Mouse (Mus musculus) urinary bladder, postnatal 25 days (tissue): ENCODE results near the gene Sumo2.
"Not testable (repeated sequence)": the region's sequence is repeated elsewhere in the genome, so short reads cannot be mapped to it uniquely, and the experiment has no call there.

Source experiments
- DNase-seq: peaks from one replicate; pipeline ENCODE4 v3.0.0; 2022; ENCODE audit warnings: low spot score

Sumo2 gene

DNA sequence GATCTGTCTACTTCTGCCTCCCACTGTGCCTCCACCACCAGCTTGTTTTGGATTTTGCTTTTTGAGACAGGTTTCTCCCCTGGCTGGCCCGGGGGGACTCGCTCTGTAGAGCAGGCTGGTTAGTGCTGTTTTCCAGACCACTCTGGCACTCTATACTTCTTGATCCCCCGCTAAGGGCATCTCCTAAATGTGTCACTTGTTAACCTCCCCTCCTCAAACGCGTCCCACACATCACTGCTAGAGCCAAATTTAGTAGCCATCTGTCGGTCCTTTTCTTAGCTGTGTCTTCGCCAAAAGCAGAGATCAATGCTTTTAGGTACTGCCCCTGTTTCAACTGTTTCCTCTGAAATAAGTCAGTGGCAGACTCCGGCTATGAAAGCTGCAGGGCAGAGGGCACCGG, 17.4 kb downstream of the Sumo2 start:
- DNase-seq, result no peak

DNA sequence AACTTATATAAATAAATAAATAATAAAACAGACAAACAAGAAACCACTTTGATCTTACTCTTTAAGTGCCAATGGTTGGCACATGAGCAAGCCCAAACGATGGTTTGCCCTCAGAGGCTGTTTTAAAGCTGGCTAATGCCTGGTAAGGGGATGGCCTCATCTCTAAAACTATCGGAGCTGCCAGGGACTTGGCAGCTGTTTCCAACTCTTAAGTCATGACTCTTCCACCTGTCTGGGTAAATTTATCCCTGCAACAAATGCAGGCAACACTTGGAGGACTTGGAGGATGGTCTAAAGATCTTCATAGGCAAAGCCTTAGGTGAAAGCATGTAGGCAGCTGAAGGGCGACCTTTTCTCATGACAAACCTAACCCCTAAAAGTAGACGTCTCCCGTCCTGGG, 19.1 kb downstream of the Sumo2 start:
- no peak for DNase-seq

GRCm38 (mm10) chr11:115515021-115515420, 21.1 kb downstream of the Sumo2 start:
- DNase-seq, result no peak

DNA sequence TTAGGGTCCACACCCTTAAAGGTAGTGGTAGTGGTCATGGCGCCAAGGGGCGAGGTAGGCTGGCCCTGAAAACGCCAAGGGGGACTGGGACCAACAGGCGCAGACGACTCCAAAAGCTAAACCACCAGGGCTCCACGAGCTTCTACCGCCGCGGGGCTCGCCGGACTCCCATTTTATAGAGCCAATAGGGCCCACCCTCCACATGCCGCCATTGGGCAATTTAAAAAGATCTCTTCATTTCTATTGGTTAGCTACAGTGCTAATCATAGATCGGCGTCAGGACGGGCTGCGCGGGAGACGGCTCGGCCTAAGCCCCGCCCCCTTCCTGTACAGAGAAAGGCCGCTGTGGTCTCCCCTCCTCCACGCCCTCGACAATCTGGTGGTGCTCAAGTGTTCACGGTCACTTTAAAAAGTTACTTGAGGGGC, 21.8 kb downstream of the Sumo2 start, which contains the start of gene Jpt1:
Jpt1 (minus strand) TSS at position 150 of the 426 bp plus-strand sequence.
- DNase-seq, result peak; percentile 91

DNA sequence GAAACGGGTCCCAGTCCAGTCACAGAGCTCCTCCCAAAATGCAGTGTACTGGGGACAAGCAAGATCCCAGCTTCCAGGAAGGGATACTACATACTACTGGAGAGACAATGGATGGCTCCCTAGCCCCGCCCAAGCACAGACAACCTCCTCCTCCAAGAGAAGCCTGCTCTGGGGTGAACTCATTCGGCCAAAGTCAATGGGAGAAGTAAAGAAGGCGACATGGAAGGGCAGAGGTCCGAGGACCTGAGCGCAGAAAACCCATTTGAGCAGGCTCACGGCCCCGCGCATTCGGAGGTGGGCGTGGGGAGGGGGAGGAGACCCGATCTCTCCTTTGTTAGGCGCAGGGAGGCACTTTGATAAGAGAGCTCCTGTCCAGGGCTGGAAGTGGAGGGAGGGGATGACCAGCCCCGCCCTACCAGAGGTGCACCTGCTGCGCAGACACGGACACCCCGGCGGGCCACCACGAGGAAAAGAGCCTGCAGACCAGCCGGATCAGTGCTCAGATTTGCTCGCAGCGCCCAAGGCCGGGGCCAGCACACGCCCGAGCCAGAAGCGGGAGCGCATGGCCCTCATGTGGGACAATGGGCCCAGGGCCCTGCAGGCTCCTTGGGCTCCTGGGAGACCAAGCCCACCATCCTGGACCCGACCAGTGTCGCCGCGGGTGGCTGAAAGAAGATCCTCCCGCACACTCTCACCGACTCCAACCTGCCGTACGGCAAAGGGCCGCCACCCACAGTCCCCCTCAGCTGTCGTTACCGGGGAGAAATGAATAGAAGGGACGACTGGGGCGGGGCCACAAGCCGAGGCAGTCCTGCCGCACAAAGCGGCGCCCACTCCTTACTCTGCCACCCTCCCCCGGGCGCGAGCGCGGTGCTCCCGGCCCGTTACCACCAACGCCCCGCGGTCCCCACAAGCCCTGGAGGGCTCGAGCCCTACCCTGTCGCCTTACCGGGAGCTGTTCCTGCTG, 22.5 kb downstream of the Sumo2 start:
- DNase-seq, result peak; percentile 40

GRCm38 (mm10) chr11:115512407-115513183, 23.5 kb downstream of the Sumo2 start:
- DNase-seq, result no peak

GRCm38 (mm10) chr11:115512004-115512403, 24.1 kb downstream of the Sumo2 start:
- DNase-seq, result no peak

- no peak for DNase-seq
Observed at GRCm38 (mm10) chr11:115511121-115511520, 25.0 kb downstream of the Sumo2 start.

DNA sequence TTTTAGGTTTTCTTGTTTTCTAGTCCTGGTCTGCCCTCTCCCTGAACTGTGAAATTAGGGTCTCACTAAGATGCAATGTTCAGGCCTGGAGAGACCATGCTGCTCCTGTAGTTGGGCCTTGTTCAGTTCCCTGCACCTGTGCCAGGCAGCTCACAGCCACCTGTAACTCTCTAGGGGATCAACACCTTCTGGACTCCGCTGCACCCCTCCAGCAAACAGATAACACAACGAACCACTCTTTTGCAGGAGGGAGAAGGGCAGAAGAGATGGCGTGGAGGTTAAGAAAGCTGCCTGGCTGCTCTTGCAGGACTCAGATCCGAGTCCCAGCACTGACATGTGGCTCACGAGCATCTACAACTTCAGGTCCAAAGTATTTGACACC, 25.6 kb downstream of the Sumo2 start:
- no peak for DNase-seq

DNA sequence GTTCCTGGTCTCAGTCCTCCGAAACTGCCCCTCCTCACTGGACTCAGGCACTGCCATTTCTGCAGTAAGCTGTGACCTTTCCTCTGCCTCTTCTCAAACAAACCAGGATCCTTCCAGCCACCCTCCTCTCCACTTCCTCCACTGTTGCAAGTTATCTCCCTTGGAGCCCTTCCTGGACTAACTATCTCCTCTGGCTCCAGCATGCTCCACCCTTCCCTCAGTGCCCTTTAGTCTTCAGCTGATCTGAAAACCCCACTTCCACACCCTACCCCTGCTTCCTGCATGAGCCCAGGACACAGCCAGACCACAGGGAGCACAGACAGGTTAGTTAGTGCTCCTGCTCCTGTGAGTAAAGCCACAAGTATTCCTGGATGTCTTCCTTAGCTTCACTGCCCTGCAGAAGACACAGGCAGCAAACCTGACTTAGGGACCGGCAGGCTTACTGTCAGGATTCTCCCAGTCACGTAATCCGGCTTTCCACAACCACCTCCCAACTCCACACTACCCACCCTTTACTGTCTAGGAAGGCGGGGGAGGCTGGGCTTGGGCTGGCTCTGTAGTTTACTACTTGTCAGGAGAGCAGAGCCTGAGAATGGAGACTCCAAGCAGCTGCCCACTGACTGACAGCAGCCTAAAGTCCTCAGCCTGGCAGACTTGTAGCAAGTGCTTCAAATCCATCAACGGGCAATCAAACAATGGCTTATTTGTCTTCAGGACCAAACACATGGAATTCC, 26.1 kb downstream of the Sumo2 start:
- no peak for DNase-seq

- DNase-seq, result no peak
Observed at GRCm38 (mm10) chr11:115508061-115508460, 28.0 kb downstream of the Sumo2 start.

GRCm38 (mm10) chr11:115506586-115506985, 29.5 kb downstream of the Sumo2 start:
- DNase-seq, result no peak

GRCm38 (mm10) chr11:115502636-115503035, 33.4 kb downstream of the Sumo2 start:
- DNase-seq, result no peak

- not testable (repeated sequence) for DNase-seq
Observed at GRCm38 (mm10) chr11:115496559-115496958, 39.5 kb downstream of the Sumo2 start.

DNA sequence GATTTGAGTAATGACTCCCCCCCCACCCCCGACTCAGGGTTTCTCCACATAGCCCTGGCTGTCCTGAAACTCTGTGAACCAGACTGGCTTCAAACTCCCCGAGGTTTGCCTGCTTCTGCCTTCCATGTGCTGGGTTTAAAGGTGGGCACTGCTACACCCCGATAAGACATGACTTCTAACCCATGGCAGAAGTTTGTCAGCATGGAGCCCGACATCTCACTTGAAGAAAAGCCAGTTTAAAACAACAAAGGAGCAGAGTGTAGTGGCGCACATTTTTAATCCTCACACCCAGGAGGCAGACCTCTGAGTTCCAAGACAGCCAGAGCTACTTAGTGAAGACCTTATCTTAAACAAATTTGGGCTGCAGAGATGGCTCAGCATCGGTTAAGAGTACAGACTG, 43.7 kb downstream of the Sumo2 start:
- DNase-seq, result no peak

GRCm38 (mm10) chr11:115491356-115492083, 44.6 kb downstream of the Sumo2 start, which contains the start of gene Nt5c:
Gene Nt5c (minus strand): TSS chr11:115491862.
- peak; percentile 70 for DNase-seq

GRCm38 (mm10) chr11:115490441-115491355, 45.4 kb downstream of the Sumo2 start:
- no peak for DNase-seq

- DNase-seq, result no peak
Observed at GRCm38 (mm10) chr11:115488551-115489104, 47.4 kb downstream of the Sumo2 start.

GRCm38 (mm10) chr11:115485155-115485554, 50.9 kb downstream of the Sumo2 start:
- DNase-seq, result no peak

DNA sequence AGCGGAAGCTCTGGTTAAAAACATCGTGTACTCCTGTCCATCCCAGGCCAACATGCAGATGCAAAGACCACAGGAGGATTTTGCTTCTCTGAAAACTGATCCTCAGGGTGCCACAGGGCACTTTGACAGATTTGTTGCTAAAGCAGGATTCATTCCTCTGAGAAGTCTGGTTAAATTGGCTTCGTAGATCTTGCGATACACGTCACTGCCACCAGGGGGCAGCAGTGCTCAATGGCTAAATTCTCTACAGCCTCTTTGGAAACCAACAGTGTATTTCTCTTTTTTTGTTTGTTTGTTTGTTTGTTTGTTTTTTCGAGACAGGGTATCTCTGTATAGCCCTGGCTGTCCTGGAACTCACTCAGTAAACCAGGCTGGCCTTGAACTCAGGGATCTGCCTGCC, 52.4 kb downstream of the Sumo2 start:
- peak; percentile 79 for DNase-seq
